Mouse (Mus musculus): ENCODE data around the gene Mrpl23. TPM values are rescaled to one million over a fixed set of nuclear protein-coding genes. Genes with fewer than 3 reads are reported as not detected.

Mrpl23 gene
- total RNA-seq, 2 experiments from 2014 or later: 6.4 to 7.2 TPM

DNA sequence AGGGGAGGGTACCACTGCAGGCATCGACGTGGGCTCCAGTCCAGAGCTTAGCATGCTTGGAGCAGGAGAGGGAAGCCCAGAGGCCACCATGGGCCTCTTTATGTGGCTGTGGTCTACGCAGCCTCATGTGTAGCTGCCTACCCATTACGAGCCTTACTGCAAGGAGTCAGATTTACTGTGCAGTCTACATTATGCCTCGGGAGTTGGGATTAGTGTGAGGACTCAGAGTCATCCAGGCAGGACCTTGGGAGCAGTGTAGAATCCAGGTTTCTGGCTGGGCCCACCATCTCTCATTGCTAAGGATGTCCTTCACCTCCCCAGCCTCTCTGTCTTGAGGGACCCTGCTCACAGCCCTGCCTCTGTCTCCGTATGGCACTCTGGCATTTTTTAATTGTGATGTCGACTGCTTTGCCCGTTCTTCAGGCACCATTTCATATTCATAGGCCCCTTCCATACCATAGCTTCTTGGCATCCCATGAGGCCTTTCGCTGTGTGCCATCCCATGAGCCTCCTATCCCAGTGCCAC is 42.4 kb downstream of the Mrpl23 start:
- DNase-seq: peak; percentile 42

DNA sequence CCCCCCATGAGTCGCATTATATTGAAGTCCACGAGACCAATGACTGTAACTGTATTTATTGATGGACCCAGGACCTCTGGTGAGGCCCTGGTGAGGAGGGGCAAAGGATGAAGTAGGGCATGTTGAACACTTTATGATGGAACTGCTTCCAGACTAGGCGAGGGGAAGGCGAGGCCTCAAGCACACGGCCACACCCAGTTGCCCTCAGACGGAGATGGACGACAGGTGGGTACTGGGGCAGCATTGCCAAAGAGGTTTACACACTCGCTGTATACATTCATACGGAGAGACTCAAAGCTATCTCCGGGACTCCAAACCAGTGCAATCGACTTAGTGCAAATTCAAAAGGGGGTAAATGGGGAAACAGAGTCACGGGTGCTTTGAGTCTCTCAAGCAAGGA is 43.0 kb downstream of the Mrpl23 start:
- DNase-seq: no peak

DNA sequence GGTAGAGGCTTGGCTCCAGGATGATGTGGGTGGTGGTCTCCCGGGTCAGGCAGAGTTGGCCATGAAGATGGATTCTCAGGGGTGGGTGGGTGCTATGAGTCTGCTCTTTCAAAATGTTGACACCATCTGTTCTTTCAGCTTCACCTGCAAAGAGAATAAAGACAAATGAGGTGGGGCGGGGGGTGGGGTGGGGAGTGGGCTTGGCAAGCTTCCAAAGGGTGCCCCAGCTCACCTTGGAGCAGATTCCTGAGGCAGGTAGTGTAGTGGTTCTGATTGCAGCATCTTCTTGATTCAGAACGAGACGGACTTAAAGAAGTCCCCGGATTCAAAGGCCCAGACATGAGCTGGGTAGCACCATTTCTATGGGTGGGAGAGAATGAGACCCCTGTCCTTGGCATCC is 43.5 kb downstream of the Mrpl23 start:
- DNase-seq: no peak

DNA sequence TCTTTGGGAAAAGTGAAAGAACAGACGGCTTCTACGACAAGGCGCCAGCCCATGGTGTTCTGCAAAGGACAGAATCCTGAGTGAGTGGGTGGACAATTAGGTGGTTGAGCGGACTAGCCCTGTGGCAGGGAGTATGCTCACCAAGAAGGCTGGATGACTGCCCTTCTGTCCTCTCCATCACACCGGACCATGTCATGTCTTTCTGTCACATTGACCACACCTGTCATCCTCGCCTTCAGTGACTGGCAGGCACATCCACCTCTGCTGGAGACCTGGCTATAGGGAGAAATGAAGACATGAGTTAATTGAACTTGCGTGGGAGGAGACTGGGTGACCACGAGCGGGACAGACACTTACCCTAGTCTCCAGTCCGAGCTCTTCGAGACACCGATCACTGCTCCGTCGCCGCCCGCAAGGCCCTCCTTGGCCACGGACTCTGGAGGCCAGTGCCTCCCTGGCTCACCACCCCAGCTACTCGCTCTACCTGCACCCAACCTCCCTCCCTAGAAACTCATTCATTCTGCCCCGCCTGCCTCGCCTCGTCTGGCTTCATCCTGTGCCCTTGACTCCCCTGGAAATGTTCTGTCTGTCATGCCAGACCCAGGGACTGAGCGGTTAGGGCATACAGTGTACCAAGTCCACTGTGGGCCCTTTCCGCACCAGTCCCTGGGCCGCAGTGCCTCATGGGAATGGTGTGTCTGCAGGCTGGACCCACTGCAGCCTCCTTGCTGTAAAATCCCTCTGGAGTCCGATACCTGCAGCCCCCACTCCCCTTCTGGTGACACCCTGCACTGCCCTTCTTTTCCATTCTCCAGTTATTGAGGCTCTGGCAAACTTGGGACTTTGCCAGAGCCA is 44.2 kb downstream of the Mrpl23 start:
- no peak for DNase-seq

DNA sequence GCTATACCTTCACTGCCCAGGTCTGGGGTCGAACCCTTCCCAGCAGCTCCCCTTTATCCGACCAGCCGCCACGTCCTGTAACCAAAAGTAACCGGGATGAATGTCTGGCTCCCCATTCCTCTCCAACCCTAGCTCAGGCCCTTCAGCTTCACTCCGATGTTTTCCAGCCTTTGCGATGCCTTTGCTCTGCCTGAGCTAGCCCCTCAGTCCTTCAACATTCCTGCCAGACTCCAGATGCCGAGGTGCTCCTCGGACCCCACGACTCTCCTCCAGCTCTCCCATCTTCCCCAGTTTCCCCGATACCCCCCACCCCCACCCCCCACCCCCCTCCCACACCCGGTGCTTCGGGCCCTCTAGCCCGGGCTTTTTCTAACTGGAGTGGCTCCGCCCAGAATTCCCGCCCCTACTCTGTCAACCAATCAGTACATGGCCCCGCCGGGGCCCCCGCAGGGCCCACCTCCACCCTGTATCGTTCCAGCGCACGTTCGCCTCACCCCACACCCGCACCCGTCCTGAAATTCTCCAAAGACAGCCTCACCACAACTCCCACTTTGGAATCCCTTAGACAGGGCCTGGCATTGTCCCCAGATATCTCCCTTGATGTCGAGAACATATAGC is 45.4 kb downstream of the Mrpl23 start:
- DNase-seq: peak; percentile 75

DNA sequence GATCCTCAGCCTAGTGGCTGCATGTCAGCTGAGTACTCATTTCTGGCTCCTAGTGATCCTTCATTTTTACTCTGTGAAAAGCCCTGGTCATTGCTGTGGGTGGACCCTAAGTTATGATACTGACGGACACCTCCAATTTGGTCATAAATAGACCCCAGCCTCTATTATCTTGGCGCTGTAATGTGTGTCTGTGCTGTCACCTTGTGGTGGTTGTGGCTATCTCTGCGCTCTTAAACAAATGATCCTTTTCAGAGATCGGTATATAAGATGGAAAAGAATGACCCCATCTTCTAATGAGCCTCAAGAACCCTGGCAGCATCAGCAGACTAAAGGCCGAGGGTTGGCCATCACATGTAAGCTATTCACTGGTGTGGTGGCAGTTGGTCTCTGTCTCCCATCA is 46.6 kb downstream of the Mrpl23 start:
- DNase-seq: no peak

DNA sequence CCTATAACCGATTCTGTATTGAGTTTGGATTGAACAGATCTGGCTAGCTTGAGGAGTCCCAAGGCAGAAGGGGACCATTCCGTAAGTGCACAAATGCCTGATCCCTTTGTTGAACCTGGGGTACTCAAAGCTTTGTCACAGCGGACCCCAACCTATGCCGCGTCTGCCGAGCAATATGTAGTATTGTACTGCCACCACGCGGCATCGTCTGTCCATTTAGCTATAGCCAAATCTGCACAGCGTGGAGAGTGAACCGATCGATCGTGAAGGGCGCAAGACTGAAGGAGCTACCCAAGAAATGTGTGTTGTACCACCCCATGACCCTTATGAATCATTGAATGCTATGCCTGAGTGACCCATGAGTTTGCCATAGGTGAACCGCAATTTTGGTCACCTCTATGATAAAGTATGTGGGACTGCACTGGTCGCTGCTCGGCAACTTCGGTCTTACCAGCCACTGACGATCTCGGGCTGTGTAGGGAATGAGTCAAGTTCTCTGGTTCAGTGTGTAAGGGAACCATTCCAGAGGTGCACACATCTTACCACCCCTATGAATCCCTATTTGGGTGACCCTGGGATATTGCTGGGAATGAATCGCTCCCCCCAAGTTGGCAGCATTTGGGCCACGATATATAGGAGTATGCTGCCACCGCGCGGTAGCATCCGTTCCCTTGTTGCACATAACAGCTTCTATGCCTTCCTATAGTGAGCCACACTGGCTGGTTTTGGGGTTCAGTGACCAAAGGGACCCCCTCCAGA is 47.8 kb downstream of the Mrpl23 start:
- peak; percentile 64 for DNase-seq

DNA sequence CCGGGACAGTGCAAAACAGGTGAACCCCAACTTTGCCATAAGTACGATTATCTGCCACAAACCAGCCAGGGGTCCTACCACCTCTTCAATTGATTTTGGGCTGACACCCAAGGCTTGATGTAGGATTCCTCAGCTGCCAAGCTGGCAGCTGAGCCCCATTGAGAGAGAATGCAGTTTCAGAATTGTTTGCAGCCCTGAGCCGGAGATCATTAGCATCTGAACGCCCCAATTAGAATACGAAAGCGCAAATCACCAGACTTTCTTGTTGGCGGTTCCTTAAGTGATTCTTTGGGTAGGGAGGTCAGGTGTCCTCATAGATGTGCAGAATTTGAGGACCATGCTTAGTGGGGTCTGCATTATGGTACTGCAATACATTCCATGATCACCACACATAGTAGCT is 48.7 kb downstream of the Mrpl23 start:
- DNase-seq: no peak

DNA sequence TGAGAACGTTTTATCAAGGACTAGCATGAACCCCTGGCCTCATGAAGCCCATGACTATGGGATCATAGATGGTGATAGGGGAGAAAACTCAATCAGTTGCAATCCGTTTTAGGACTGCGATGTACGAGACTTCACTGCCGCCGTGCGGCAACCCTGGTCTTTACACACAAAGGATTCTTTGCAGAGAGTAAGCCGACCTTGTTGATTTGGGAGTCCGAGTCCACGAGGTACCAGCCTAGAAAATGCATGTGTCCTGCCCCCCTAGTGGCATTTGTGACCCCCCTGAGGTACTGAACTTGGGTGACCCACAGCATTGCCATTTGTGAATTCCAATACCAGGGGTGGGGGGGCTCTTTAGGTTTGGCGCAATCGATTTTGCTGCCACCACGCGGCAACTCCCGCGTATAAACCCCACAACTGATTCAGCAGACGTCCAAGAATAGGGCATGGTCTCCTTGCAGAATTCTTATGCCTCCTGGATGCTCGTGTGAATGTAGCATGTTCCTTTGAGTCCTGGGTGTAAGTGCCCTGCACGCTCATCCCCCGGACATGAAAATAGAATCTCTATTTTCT is 49.3 kb downstream of the Mrpl23 start:
- peak; percentile 53 for DNase-seq

DNA sequence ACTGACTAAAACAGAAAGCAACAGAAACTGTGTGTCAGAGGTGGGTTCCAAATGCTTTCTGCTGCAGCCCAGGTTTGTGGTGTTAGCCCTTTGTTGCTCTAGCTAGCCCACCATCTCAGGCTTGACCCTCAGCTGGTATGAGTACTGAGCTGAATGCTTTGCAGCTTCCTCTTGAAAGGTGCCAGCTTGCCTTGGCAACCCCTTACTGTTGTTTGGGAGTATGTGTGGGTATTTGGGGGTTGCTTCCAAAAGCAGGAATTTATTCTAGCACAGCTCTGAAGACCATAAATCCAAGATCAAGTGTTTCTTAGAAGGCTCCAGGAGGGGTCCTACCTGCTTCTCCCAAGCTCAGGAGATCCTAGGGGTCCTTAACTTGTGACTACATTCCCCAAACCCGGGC is 52.4 kb downstream of the Mrpl23 start:
- DNase-seq: no peak

DNA sequence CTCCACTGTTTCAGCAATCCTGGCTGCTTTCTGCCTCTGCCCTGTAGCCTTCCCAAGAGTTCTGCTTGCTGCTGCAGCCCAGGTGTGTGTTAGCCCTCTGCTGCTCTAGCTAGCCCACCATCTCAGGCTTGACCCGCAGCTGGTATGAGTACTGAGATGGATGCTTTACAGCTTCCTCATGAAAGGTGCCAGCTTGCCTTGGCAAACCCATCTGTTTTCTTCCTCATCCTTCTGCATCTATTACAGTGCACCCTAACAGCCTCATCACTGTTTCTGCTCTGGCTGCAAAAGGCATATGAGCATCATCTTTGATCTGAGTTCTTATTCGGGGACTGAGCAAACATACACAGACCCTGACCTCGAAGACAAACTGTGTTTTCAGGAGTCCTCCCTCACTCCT is 53.4 kb downstream of the Mrpl23 start:
- no peak for DNase-seq

DNA sequence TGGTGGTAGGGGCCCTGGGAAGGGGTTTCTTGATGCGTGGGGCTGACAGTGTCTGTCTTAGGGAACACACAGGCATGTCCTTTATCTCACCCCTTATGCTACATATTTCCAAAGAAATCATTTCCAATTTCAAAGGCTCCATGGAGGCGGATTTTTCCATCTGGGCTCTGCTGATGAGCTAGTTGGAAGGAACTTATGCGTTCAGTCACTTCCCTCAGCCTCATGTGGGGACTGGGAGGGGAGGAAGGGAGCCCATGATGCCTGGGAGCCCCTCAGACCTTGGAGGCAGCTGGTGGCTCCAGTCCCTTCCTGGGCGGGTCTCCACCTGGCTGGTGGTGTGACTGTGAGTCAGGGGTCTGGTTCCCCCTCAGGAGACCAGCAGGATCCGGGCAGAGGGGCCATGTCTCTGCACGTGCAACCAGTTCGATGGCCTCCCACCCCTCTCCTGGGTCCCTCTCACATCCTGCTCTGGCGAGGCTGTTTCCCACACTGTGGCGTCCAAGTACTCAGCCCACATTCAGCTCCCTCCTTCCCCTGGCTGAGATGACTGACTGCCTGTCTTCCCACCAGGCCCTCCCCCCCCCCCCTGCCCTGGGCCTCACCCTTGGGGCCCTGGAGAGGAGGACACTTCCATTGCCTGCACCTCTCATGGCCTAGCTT is 55.9 kb downstream of the Mrpl23 start:
- DNase-seq: peak; percentile 48

Small RNA genes within 50 kb of the gene (microRNA-seq; reads per million reads assigned to microRNA genes)
- 47.2 to 56.6 reads per million in 2 experiments for gene Mir675

Other genes starting within 250 kb of the Mrpl23 start
- gene Krtap5-1, start 235.6 kb upstream of the Mrpl23 start, total RNA-seq (2021): not detected
- gene Krtap5-4, start 229.1 kb upstream of the Mrpl23 start, total RNA-seq (2021): not detected
- gene Ifitm10, start 158.9 kb upstream of the Mrpl23 start, total RNA-seq (2021): 1 to 10 TPM; 3.3 to 4.8 TPM
- 1 to 10 TPM in 1 of 2 experiments, not detected in 1; 1.0 TPM for gene Gm49369, start 150.0 kb upstream of the Mrpl23 start, total RNA-seq (2021)
- gene Ctsd, start 144.6 kb upstream of the Mrpl23 start, total RNA-seq (2021): 100 to 1,000 TPM; 249 to 254 TPM
- gene Syt8, start 97.8 kb upstream of the Mrpl23 start, total RNA-seq (2021): under 1 TPM in 1 of 2 experiments, not detected in 1; 0.36 TPM
- gene Tnni2, start 90.9 kb upstream of the Mrpl23 start, total RNA-seq (2021): over 10,000 TPM; 11,296 to 12,937 TPM
- 10 to 100 TPM; 14.4 to 24.4 TPM for gene Lsp1, start 71.9 kb upstream of the Mrpl23 start, total RNA-seq (2021)
- gene Tnnt3, start 33.9 kb upstream of the Mrpl23 start, total RNA-seq (2021): over 10,000 TPM; 17,146 to 18,824 TPM
- gene Igf2, start 134.1 kb downstream of the Mrpl23 start, total RNA-seq (2021): 1,000 to 10,000 TPM; 6,069 to 6,624 TPM
- gene Gm49394, start 137.3 kb downstream of the Mrpl23 start, total RNA-seq (2021): under 1 TPM; 0.25 to 0.47 TPM
- gene Ins2, start 210.7 kb downstream of the Mrpl23 start, total RNA-seq (2021): not detected

All from gastrocnemius, postnatal 10 days (tissue).